Mouse (Mus musculus): ENCODE data around the gene Foxp1. TPM values are rescaled to one million over a fixed set of nuclear protein-coding genes. Genes with fewer than 3 reads are reported as not detected.

Gene Foxp1
- total RNA-seq, 2 experiments from 2014 or later: 132 to 157 TPM

DNA sequence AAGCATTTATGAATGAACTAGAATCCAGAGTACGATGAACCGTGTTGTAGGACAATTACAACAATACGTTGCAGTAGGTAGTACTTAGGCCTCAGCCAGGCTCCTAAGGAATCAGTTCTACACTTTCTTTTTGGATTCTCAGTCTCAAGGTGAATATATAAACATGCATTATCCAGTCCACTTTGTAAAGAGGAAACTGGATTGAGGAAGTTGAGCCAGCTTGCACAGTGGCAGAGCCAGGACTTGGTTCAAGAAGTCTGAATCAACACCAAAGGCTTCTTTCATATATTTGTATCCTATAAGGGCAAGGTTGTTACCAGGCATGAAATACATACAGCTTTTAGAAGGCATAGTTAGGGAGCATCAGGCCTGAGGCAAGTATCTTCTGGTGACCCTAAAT, 178.2 kb downstream of the Foxp1 start:
- intact Hi-C loops (cut with DNase I): no loop called here
- DNase-seq (ENCODE audit: low spot score in 2 of 2): no peak

DNA sequence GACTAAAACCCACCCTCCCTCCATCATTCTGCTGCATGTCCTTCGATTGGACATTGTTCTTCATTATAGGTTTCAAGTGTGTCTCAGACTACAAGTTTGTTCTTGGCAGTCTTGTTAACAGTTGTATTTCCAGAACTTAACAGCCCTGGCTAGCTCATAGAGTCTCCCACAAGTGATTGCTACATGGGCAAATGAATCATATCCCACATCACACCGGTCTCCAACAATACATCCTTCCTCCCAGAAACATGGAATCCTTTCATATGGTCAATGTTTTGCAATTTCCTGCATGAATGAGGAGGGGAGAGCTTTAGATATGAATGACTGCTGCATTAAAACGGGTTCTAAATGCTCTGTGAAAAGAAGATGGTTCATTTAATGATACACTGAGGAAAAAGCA, 178.7 kb downstream of the Foxp1 start:
- intact Hi-C loops (cut with DNase I): no loop called here
- DNase-seq (ENCODE audit: low spot score in 2 of 2): no peak

DNA sequence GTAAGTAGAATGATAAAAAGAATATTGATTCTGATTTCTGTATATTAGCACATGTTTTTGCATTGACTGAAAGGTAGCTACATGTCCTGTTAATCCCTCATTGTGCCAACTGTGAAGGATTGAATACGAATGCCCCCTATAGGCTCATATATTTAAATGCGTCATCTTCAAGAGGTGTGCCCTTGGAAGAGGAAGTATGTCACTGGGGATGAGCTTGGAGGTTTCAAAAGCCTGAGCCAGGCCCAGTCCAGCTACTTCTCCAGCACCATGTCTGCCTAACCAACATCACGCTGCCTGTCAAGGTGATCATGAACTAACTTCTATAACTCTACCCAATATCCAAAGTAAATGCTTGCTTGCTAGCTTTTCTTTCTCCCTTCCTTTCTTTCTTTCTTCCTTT, 180.1 kb downstream of the Foxp1 start:
- intact Hi-C loops (cut with DNase I): no loop called here
- no peak for DNase-seq (ENCODE audit: low spot score in 2 of 2)

DNA sequence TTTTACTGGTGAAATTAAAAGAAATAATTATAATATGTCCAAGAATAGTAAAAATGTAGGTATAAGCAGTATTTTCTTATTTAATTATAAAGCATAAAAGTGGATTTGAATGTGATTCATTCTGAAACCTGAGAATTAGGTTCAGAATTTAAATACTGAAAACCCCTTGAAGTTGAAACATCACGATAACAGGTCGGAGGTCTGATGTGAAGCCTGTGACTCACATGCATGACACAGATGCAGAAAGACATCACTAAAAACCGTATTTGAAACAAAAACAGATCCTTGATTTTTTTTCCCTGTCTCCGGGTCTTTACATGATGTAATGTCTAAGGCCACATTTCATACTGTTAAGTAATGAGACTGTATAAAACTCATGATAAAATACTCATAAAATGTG, 181.6 kb downstream of the Foxp1 start:
- intact Hi-C loops (cut with DNase I): no loop called here
- DNase-seq (ENCODE audit: low spot score in 2 of 2): no peak

DNA sequence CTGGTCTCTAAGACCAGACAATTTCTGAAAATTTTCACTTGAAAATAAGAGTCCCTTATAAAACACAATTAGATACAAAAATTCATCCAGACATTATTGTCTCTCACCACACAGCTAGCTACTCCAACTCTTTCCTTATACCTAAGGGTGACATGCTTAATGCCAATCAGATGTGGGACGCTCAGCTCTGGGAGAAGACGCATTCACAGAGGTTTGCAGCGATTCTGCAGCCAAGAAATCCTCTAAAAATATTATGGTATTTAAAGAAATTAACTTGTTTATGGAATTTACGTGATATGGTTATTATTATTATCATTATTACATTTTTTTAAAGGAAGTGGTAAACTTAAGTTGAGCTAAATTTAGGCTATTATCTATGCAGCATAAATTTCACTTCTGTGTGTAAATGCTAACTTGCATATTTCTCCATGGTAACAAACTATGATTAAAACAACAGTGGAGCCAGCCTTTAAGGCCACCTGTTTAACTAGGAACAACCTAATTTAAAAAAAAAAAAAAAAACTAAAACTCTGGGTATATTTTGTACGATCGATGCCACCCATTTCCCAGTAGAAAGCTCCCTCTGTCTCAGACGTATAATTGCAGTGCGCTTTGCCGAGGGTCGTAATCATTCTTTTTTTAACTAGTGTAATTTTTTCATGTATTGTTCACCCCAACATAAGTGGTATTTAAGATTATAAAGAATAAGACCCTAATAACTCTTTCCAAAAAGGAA, 182.4 kb downstream of the Foxp1 start:
- intact Hi-C loops (cut with DNase I): no loop called here

DNA sequence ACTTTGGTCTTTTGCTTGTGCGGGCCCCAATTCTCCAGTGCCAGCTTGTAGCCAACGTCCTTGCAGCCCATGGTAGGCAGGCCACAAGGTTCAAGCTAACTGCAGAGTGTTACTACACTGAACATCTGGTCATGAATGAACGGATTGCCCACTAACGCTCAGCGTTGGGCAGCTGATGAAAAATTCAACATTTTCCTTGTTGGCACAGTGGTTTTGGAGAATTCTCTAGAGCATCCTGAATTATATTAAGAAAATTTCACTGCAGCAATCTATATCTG, 183.2 kb downstream of the Foxp1 start:
- intact Hi-C loops (cut with DNase I): no loop called here
- DNase-seq (ENCODE audit: low spot score in 2 of 2): no peak

More for the DNA sequence above, 182.4 kb downstream of the Foxp1 start:
- no peak for DNase-seq (ENCODE audit: low spot score in 2 of 2)

DNA sequence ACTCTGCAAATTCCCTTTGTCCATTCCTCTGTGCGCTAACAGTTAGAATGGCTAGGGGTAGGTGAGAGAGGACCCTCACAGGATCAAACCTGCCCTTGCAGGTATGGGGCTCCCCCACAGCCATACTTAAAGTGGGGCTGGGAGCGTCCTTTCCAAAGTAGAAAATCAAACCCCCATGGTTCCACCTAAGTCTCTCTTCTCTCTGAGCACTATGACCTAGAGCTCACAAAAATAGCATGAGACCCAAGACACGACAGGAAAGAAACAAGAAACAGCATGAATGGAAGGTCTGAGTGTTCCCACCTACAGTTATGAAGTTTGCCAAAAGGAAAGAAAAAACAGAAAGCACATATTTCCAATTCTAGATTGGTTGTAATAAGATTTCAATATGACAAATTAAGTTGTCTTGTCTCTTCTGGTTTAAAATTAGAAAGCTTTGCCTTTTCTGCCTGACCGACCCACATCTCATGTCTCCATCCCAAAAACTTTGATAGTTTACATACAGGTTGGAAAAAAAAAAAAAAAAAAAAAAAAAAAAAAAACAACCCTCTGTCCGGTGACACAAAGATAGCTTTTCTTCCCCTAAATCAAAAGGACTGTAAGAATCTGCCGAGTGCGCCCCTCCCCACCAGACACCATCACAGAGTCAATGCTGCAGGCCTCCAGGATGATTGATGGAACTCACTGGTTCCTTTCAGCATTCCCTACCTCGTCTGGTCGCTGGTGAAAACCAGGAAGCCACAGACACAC, 183.8 kb downstream of the Foxp1 start:
- DNase-seq (ENCODE audit: low spot score in 2 of 2): no peak
- intact Hi-C loops (cut with DNase I): no loop called here

DNA sequence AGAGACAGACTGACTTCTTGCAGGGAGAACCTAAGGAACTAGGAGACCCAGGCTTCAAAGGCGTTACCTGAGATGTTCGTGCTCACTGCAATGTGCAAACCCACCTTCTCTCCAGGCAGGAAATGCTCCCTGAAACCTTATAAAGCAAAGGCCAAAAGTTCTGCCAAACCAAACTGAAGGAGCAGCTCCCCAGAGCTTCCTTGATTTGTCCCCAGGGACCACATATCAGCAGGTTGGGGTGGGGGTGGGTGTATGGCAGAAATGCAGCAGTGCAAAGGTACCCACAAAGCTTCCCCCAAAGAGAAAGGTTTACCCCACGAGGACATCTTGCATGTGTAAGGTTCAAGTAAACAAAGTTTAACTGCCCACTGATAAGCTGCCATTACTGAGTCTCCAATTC, 184.3 kb downstream of the Foxp1 start:
- intact Hi-C loops (cut with DNase I): no loop called here
- DNase-seq (ENCODE audit: low spot score in 2 of 2): no peak

DNA sequence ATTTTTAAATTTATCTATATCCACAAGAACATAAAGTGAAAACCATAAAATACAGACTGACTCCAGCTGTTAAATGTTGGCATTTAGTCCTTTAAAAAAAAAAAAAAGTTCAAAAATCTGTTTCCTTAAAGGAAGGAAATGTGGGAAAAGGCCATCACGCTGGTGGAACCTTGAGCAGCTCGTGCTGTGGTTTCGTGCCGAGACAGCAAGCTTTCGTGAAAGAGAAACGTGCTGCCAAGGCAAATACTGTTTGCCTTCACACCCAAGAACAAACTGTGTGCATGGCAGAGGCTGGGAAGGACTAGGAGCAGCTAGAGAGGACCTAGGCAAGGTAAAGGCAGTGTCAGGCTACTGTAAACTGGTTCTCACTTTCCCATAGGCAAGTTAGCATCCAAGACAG, 184.9 kb downstream of the Foxp1 start:
- DNase-seq (ENCODE audit: low spot score in 2 of 2): peak in 1 of 2 experiments; percentile 23
- intact Hi-C loops (cut with DNase I): no loop called here

DNA sequence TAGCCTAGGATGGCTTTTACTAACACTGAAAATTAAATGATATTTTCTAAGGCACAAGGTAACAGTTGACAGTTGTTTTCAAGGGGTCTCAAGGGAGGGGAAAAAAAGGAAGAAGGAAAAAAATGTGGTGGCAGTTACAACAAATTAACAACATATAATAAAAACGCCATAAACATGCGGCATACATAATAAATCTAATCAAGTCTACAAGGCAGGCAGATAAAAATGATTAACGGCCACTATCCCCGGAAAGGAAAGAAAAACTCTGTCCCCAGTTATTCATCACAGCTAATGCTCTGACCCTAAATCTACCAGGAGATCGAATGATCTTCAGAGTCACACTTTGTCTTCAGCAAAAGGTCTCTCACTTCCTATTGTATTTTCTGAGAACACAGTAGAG, 186.3 kb downstream of the Foxp1 start:
- intact Hi-C loops (cut with DNase I): no loop called here

DNA sequence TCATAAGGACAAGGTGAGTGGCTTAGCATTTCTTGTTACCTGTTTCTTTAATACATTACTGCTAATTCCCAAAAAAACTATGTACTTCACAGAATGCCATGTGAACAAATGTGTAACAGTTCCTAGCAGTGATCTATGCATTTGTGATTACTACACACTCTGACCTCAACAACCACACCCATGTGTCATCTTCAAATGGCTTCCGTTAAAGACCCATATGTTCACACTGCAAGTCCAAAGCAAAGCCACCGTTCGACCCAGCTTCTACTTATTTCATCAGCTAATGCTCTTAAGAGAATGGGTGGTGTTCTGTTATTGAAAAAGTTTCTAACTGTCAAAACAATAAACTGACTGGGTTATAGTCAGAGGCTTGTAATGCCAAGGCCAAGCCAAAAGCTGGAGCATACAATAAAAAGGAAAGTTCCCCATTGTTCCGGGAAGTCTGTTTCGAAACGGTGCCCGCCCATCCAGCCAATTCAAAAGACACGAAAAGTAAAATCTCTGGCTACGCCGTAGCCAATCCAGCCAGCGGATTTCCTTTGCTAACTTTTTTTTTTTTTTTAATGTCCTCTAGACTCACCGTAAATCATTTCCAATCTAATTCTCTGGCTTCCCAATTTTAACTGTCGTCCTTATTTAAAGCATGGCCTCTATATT, 187.2 kb downstream of the Foxp1 start:
- DNase-seq (ENCODE audit: low spot score in 2 of 2): no peak
- intact Hi-C loops (cut with DNase I): no loop called here

More for the DNA sequence above, 186.3 kb downstream of the Foxp1 start:
- DNase-seq (ENCODE audit: low spot score in 2 of 2): no peak

DNA sequence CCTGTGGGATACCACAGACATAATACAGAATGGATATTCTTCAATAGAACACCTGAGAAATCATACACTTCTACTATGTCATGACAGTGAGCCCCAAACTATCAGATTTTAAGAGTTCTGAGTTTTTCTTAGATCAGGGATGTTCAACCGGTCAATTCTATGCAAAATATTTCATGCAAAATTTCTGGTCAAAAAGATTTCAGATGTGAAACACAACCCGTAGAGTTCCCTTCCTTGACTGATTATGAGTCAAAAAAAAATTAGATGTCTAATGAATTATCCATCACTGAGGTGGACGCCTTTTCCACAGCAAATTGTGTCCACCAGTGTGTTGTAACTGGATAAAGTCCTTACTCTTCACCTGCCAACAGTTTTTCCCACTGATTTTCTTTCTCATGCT, 188.3 kb downstream of the Foxp1 start:
- intact Hi-C loops (cut with DNase I): no loop called here
- DNase-seq (ENCODE audit: low spot score in 2 of 2): no peak

DNA sequence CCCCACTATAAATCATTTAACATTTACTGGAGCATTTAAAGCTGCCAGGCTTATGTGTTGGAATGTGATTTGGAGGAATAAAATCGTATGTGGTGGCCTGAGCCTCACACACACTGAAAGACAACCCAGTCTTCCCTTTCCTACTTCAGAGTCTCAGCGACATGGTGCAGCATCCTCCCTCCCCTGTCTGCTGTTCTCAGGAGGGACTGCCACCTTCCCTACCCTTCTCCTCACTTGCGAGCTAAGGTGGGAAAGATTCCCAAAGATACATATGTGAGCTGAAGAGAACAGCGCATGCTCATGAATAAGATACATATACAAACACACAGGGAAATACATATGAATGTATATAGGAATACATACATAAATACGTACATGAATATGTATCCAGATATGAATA, 189.4 kb downstream of the Foxp1 start:
- intact Hi-C loops (cut with DNase I): no loop called here
- peak in 1 of 2 experiments; percentile 19 for DNase-seq (ENCODE audit: low spot score in 2 of 2)

DNA sequence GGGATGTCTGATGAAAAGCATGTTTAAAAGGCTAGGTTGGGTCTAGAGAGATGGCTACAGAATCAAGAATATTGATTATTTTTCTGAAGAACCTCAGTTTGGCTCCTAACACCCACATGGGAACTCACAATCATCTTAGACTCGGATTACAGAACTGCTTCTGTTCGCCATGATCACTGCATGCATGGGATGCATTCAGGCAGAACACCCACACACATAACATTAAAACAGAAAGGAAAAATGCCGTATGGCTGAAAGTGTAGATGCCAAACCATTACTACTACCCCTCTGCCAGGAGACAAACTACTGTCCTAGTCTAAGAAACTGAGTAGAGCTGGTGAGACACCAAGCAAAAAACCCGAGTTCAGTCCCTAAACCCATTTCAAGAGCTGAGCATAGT, 192.4 kb downstream of the Foxp1 start:
- intact Hi-C loops (cut with DNase I): no loop called here
- peak in 1 of 2 experiments; percentile 21 for DNase-seq (ENCODE audit: low spot score in 2 of 2)

DNA sequence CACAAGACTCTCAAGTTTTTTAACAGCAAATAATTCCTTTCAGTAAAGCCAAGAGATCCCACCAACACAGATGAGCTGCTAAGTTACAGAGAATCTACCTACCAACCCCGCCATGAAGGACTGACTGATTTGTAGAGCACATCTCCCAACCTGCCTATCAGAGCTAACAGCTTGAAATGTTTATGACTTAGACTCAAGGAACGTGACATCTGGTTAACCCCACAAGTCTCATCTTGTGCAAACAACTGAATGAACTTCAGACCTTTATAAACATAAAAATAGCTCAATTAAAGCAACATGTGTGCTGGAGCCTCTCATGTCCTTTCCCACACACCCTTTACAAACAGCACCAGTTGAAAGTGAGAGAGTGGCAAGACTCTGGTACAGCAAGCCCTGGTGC, 193.9 kb downstream of the Foxp1 start:
- no peak for DNase-seq (ENCODE audit: low spot score in 2 of 2)
- intact Hi-C loops (cut with DNase I): no loop called here

DNA sequence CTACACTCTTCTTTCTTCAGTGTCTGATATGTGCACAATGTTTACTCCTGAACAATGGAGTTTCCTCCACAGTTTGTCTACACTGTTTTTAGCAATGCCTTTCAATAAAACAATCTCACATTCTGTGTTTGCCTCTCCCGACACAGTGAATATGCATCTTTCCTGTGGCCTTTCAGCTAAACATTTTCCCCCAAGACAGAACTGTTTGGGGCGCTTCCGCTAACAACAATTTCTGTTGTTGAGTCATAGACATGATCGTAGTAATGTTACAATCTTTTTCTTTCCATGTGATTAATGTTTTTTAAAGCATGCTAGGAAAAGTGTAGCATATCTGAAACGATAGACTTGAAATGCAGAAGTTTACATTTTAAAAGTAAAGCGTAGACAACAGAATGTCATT, 194.4 kb downstream of the Foxp1 start:
- no peak for DNase-seq (ENCODE audit: low spot score in 2 of 2)
- intact Hi-C loops (cut with DNase I): no loop called here

DNA sequence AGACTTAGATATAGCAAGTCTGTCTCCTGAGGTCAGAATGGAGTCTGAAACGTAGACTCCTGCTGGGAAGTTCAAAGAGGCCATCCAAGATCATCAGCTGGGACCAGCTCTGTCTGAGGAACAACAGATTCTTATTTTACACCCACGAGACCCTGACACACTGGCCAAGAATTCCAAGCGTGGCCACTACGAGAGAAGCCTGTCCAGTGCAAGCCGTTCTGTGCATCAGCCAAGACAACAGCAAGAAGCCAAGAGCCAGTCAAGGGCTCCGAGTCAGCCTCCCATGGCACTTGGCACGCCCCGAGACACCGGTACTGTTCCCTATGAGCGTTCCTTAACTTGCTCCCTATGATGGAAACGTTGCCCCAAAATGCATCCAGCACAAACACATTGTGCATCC, 194.8 kb downstream of the Foxp1 start:
- intact Hi-C loops (cut with DNase I): no loop called here
- no peak for DNase-seq (ENCODE audit: low spot score in 2 of 2)

DNA sequence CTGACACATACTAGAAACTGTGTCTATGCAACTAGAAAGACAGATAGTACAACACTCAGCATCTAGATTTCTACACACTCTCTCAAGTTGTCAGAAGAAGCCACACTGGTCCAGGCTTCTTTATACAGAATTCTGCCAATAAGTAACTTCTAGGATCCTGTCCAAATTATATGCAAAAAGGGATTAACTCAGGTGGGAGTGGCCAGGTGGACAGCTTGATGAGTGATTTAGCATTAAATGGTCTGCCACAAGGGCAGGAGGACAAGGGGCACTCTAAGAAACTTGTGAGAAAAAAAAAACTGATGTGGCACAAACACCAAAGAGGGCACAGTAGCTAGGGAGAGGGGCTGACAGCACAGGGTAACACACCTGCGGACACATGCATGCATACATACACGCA, 196.6 kb downstream of the Foxp1 start:
- no peak for DNase-seq (ENCODE audit: low spot score in 2 of 2)
- intact Hi-C loops (cut with DNase I): no loop called here

DNA sequence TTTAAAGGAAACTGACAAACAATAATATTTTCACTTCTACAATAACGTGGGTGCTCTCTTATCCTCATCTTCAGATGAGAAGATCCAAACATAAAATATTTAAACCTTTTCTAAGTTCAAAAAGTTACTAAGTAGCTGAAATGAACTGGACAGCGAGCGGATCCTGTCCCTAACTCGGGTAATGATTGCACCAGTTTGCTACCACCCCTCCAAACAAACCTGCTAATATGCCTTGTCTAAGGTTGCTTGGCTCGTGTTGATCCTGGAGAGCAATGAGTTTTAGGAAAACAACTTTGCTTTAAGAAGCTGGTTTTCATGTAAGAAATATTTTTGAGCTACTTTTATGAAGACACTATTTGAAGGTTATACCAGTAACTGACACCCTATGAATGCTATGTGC, 197.1 kb downstream of the Foxp1 start:
- intact Hi-C loops (cut with DNase I): no loop called here
- no peak for DNase-seq (ENCODE audit: low spot score in 2 of 2)

DNA sequence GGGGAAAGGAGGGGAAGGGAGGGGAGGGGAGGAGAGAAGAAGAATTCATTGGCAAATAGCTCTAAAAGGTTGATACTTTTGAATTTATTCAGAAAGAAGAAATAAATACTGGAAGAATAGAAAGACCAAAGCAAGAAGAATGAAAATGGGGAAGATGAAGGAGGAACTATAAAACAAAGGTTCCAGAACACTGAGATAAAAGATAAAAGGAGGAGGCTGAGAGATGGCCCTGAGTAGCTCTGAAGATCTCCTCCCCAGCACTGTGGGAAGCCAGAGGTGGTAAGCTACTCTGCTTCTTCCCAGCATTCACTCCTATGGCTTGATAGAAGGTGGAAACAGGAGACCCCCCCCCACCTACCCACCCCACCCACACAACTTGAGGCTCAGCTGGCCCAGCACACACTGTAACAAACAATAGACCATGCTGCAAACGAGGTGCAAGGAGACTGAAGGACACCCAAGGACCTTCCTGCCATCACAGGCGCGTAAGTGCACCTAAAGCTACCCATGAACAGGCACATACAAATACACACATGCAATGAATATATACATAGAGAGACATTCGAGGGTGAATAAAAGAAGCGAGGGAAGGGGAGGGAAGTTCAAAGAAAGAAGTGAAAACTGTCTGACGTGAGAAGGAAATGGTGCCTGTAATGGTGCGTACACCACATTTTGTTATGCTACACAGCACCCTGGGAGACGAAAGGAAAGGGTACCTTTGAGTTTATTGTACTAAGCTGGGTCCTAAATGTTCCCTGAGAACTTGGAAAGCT, 200.2 kb downstream of the Foxp1 start:
- no peak for DNase-seq (ENCODE audit: low spot score in 2 of 2)
- intact Hi-C loops (cut with DNase I): no loop called here

All from left cerebral cortex, postnatal 25 days (tissue).